Mouse (Mus musculus) limb, embryonic 14.5 days (tissue): Measurements from ENCODE around the gene Engase. TPM values are rescaled to one million over a fixed set of nuclear protein-coding genes. Genes with fewer than 3 reads are reported as not detected.

Source experiments
- ATAC-seq: fragments of 200-750 bp; cut with Nextera tagmentation; 2 replicates; pipeline ENCODE4 v1.8.0; 2017; ENCODE audit warnings: low read depth, moderate number of reproducible peaks, moderate TSS enrichment; ENCODE audit not compliant: low FRiP score
- DNase-seq: peaks from one replicate; pipeline ENCODE4 v3.0.0-alpha.2; 2015; ENCODE audit warnings: low spot score
- H3K27ac ChIP-seq: fragments of 300-500 bp; sonication (generic); replicated peaks from 2 replicates; pipeline ENCODE4 v1.5.1; 2014; ENCODE audit warnings: low read depth, mild to moderate bottlenecking, low read length, moderate library complexity, mixed read lengths
- H3K27me3 ChIP-seq: fragments of 300-500 bp; sonication (generic); 2 replicates; pipeline ENCODE4 v1.6.1; 2014; ENCODE audit warnings: low read length, mixed read lengths; ENCODE audit not compliant: control insufficient read depth, insufficient read depth
- H3K36me3 ChIP-seq: fragments of 300-500 bp; sonication (generic); 2 replicates; pipeline ENCODE4 v1.6.1; 2014; ENCODE audit warnings: mild to moderate bottlenecking, low read length, moderate library complexity, mixed read lengths; ENCODE audit not compliant: control insufficient read depth, insufficient read depth
- H3K4me1 ChIP-seq: fragments of 300-500 bp; sonication (generic); 2 replicates; pipeline ENCODE4 v1.6.1; 2014; ENCODE audit warnings: antibody characterized with exemption, low read length, mixed read lengths; ENCODE audit not compliant: control insufficient read depth, insufficient read depth
- H3K4me2 ChIP-seq: fragments of 300-500 bp; sonication (generic); replicated peaks from 2 replicates; pipeline ENCODE4 v1.6.1; 2014; ENCODE audit warnings: low read depth, mild to moderate bottlenecking, low read length, moderate library complexity; ENCODE audit not compliant: severe bottlenecking
- H3K4me3 ChIP-seq: fragments of 300-500 bp; sonication (generic); replicated peaks from 2 replicates; pipeline ENCODE4 v1.5.1; 2014; ENCODE audit warnings: low read length
- H3K9ac ChIP-seq: fragments of 300-500 bp; sonication (generic); 2 replicates; pipeline ENCODE4 v1.6.1; 2014; ENCODE audit warnings: mild to moderate bottlenecking, low read depth, low read length, moderate library complexity; ENCODE audit not compliant: severe bottlenecking
- H3K9me3 ChIP-seq: fragments of 300-500 bp; sonication (generic); 2 replicates; pipeline ENCODE4 v1.6.1; 2016; ENCODE audit warnings: low read length; ENCODE audit not compliant: control insufficient read depth
- POLR2A ChIP-seq: fragments of 200-500 bp; IDR thresholded peaks from 2 replicates; pipeline ENCODE4 v1.8.0; 2012; ENCODE audit warnings: inconsistent platforms, mild to moderate bottlenecking, moderate library complexity, borderline replicate concordance; ENCODE audit not compliant: insufficient read depth, insufficient read length; ENCODE audit errors: extremely low read depth
- whole genome bisulfite sequencing: fragments of 180-500 bp; shearing (Covaris S2); extraction: QIAGEN DNeasy Blood & Tissue Kit; methylation state at CpG from one replicate; pipeline ENCODE4 v1.1.7; 2014; 5-methylcytosine and 5-hydroxymethylcytosine counted together
- polyA plus RNA-seq, 2 experiments: library from polyadenylated mRNA; depleted of rRNA in 1 of 2; stranded (reverse) in 1 of 2; unstranded in 1 of 2; fragments of >200 nt; fragmentation: Nextera tagmentation in 1 of 2; extraction: Ambion mirVana in 1 of 2; gene quantifications; 2 replicates each; pipeline versions ENCODE4 v1.2.1 to v1.2.3; 2012 to 2014

The Engase gene
- polyA plus RNA-seq, 2 experiments = 4.5 to 7.9 TPM

GRCm38 (mm10) chr11:118469509-118470160 lies 7.0 kb upstream of the Engase start:
- Histone ChIP-seq H3K4me2 (no peak overlapping the region), H3K27ac (no peak overlapping the region), H3K27me3 (no peaks in the 10 kb centered on the region), H3K9ac (no peak overlapping the region), H3K4me1 (no peaks in the 10 kb centered on the region), H3K4me3 (no peak overlapping the region), H3K9me3 (no peaks in the 10 kb centered on the region), H3K36me3 (no peaks in the 10 kb centered on the region)
- WGBS = 82% methylated on average over 10 of the region's 10 CpGs
- ATAC-seq = no peak
- no peak for DNase-seq
- TF ChIP-seq POLR2A = no peak

DNA sequence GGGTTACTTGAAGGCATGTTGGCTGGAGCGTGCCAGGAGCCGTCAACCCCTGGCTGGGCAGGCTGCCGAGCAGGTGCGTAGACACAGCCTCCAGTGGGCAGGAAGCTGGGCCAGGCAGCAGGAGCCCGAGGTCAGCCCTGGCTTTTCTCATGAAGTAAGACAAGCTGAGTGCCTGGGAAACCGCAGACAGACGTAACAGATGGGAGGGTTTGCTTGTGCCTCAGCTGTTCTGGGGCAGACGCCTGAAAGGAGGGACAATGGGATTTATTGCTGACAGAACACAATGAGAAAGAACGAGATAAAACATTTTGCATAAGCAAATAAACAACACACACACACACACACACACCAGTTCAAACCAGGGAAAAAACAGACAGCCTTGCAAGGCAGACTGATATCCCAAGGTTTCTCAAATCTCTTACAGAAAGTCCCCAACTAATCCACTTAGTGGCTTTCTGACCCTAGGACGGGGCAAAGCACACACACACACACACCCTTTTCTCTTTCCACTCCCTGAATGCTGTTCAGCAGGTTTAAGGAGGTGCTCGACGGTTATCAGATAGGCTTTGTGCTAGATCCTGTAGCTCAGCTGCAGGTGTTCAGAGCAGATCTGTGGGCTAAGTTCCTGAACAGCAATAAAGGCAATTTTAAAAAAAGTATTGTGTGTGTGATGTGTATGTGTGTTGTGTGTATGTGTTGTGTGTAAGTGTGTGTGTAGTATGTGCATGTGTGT lies 6.2 kb upstream of the Engase start:
- Histone ChIP-seq H3K9ac (no peak overlapping the region), H3K27ac (no peak overlapping the region)
- WGBS = 23% methylated on average over 12 of the region's 12 CpGs

DNA sequence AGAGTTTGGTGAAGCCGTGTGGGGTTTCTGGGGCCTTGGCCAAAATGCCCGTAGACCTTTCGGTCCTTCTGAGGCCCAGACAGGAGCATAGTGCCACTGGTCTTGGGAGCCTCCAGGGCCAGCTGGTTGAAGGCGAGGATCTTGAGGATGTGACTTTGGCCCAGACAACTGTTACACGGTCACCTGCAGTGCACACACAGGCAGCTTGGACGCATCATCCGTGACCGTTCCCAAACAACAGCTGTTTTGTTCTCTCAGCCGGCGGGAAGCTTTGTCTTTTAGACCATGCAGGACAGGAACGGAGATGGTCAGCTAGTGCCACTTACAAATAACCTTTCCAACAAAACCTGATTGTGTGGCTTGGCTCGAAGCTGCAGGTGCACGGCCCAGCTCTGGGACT lies 5.0 kb upstream of the Engase start:
- Histone ChIP-seq H3K27me3 (no peaks in the 10 kb centered on the region), H3K4me3 (no peak overlapping the region), H3K27ac (no peak overlapping the region), H3K9ac (no peak overlapping the region), H3K4me1 (no peaks in the 10 kb centered on the region), H3K4me2 (no peak overlapping the region), H3K9me3 (no peaks in the 10 kb centered on the region), H3K36me3 (no peaks in the 10 kb centered on the region)
- ATAC-seq (no peak), DNase-seq (no peak)
- WGBS = 80% methylated on average over 13 of the region's 13 CpGs
- TF ChIP-seq POLR2A = no peak

More for the DNA sequence above, 6.2 kb upstream of the Engase start:
- Histone ChIP-seq H3K4me2 (no peak overlapping the region), H3K4me3 (no peak overlapping the region), H3K4me1 (no peaks in the 10 kb centered on the region), H3K27me3 (no peaks in the 10 kb centered on the region), H3K9me3 (no peaks in the 10 kb centered on the region), H3K36me3 (no peaks in the 10 kb centered on the region)
- peak; percentile 54 for DNase-seq
- ATAC-seq = peak; percentile 72
- TF ChIP-seq POLR2A = no peak

GRCm38 (mm10) chr11:118473161-118473560 lies 3.5 kb upstream of the Engase start:
- Histone ChIP-seq H3K4me1 (peaks cover 5% of the 10 kb centered on the region; the same call in 1 of the 2 replicates), H3K9me3 (no peaks in the 10 kb centered on the region), H3K27ac (no peak overlapping the region), H3K36me3 (no peaks in the 10 kb centered on the region), H3K27me3 (no peaks in the 10 kb centered on the region), H3K9ac (no peak overlapping the region), H3K4me2 (no peak overlapping the region), H3K4me3 (no peak overlapping the region)
- ATAC-seq = no peak
- 82% methylated on average over 1 of the region's 1 CpGs for WGBS
- no peak for TF ChIP-seq POLR2A
- DNase-seq = no peak

DNA sequence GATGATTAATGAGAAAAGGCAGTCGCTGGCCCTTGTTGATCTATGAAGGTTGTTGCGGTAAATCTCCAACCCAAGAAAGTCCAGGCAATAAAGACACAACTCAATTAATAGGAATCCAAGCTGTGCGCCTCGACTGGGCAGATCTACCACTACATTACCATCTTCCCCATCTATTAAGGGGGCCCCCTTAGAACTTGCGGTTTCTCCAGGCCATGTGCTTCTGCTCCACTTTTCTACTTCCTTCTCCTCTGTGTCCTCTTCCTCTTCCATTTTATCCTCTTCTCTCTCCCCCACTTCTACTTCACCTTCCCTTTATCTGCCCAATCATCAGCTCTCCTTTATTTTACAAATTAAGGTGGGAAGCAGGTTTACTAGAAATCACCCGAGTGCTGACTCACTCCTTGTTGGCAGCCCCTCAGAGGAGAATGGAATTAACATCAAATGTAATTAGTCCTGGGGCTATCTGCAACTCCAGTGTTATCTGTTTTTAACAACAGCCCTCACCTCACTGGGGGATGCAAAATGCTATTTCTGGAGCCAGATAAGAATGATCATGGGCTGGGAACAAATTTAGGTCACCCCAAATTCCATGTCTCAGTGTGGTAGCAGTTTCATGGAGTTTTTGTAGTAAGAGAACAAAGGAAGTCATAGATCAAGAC lies 2.7 kb upstream of the Engase start:
- Histone ChIP-seq H3K9me3 (no peaks in the 10 kb centered on the region), H3K27ac (no peak overlapping the region), H3K9ac (no peak overlapping the region), H3K4me2 (no peak overlapping the region), H3K36me3 (no peaks in the 10 kb centered on the region), H3K27me3 (no peaks in the 10 kb centered on the region), H3K4me1 (peaks cover 5% of the 10 kb centered on the region; the same call in 1 of the 2 replicates), H3K4me3 (no peak overlapping the region)
- no peak for TF ChIP-seq POLR2A
- 74% methylated on average over 6 of the region's 6 CpGs for WGBS
- DNase-seq (no peak), ATAC-seq (no peak)
